Mouse (Mus musculus): ENCODE results near the gene Tmem256.

Gene Tmem256

GRCm38 (mm10) chr11:69815155-69815554 lies 23.2 kb upstream of the Tmem256 start, which contains the start of gene Gm39566:
Gm39566 (minus strand) TSS chr11:69815298.
- DNase-seq (ENCODE audit: low spot score) = no peak

GRCm38 (mm10) chr11:69816520-69816919 lies 21.8 kb upstream of the Tmem256 start:
- DNase-seq (ENCODE audit: low spot score) = no peak

GRCm38 (mm10) chr11:69818365-69818764 lies 19.9 kb upstream of the Tmem256 start, which contains the start of gene Spem2:
Spem2 (minus strand) TSS chr11:69818465.
- DNase-seq (ENCODE audit: low spot score) = no peak

GRCm38 (mm10) chr11:69818871-69819270 lies 19.4 kb upstream of the Tmem256 start:
- DNase-seq (ENCODE audit: low spot score) = no peak

GRCm38 (mm10) chr11:69822080-69822479 lies 16.2 kb upstream of the Tmem256 start, which contains the start of gene Spem1:
Spem1 (minus strand) TSS chr11:69822180.
- no peak for DNase-seq (ENCODE audit: low spot score)

- no peak for DNase-seq (ENCODE audit: low spot score)
These were observed 14.9 kb upstream of the Tmem256 start for GRCm38 (mm10) chr11:69823456-69823855.

- no peak for DNase-seq (ENCODE audit: low spot score)
These were observed 9.5 kb upstream of the Tmem256 start for GRCm38 (mm10) chr11:69828832-69829231.

- DNase-seq (ENCODE audit: low spot score) = no peak
These were observed 4.8 kb upstream of the Tmem256 start for GRCm38 (mm10) chr11:69833554-69833953.

DNA sequence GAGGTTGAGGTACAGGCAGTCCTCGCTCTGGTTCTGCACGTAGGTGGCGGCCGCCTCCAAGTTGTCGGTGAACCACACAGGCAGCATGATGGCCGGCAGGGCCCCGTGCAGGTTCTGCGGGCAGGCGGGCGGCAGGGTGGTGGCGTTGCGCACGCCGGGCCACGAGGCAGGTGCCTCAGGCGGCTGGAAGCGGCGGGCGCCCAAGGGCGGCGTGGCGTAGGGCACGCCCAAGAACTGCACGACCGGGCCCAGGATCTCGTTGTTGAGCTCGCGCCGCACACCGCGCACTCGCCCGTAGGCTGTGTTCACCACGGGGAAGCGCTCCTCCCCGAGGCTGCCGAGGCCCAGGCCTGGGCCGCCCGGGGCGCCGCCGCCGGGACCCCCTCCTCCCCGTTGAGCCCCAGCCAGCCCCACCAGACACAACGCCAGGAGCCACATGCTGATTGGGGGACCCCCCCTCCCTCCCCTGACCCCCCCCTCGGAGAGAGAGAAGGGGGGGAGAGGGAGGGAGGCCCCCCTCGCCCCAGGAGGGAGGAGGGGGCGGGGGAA lies 4.2 kb upstream of the Tmem256 start:
- DNase-seq (ENCODE audit: low spot score) = no peak

GRCm38 (mm10) chr11:69835326-69835965 lies 2.9 kb upstream of the Tmem256 start:
- no peak for DNase-seq (ENCODE audit: low spot score)

DNA sequence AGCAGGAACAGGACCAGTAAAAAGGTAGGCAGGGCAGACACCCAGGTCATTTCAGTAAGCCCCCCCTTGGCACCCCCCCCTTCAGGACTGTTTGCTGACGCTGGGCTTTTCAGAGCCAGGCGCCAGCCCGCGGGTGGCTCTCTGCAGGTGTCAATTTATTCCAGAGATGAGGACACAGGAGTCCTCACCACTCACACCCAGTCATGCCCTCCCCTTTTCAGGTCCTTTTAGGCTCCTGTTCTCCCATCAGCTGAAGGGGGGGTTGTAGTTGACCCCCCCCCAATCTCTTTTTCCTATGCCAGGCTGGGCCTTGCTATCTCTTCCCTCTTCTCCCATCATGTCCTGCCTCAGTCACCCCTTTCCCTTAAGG lies 2.4 kb upstream of the Tmem256 start:
- no peak for DNase-seq (ENCODE audit: low spot score)

GRCm38 (mm10) chr11:69836703-69837576 lies 1.4 kb upstream of the Tmem256 start:
- DNase-seq (ENCODE audit: low spot score) = no peak

GRCm38 (mm10) chr11:69837604-69837951 lies 736 bp upstream of the Tmem256 start, which contains the start of gene Nlgn2:
Nlgn2 (minus strand) TSS chr11:69837784.
- no peak for DNase-seq (ENCODE audit: low spot score)

- no peak for DNase-seq (ENCODE audit: low spot score)
These were observed 395 bp downstream of the Tmem256 start for GRCm38 (mm10) chr11:69838714-69839104.

GRCm38 (mm10) chr11:69846198-69846680 lies 7.9 kb downstream of the Tmem256 start, which contains the start of gene Plscr3:
Plscr3 (plus strand) TSS chr11:69846376.
- DNase-seq (ENCODE audit: low spot score) = peak; percentile 88

GRCm38 (mm10) chr11:69846738-69847688 lies 8.7 kb downstream of the Tmem256 start:
- DNase-seq (ENCODE audit: low spot score) = no peak

DNA sequence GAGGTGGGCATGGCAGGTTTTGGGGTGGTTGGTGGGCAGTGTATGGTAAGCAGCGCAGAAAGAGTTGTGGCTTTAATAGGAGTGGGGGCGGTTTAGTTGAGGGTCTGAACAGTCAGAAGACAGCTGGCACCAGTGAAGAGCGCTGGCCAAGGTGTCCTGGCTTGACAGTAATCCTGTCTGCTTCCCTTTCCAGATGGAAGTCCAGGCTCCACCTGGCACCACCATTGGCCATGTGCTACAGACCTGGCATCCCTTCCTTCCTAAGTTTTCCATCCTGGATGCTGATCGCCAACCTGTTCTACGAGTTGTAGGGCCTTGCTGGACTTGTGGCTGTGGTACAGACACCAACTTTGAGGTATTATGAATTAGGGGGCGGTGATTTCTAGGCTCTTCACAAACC lies 9.7 kb downstream of the Tmem256 start:
- DNase-seq (ENCODE audit: low spot score) = no peak

- no peak for DNase-seq (ENCODE audit: low spot score)
These were observed 10.8 kb downstream of the Tmem256 start for GRCm38 (mm10) chr11:69849128-69849527.

DNA sequence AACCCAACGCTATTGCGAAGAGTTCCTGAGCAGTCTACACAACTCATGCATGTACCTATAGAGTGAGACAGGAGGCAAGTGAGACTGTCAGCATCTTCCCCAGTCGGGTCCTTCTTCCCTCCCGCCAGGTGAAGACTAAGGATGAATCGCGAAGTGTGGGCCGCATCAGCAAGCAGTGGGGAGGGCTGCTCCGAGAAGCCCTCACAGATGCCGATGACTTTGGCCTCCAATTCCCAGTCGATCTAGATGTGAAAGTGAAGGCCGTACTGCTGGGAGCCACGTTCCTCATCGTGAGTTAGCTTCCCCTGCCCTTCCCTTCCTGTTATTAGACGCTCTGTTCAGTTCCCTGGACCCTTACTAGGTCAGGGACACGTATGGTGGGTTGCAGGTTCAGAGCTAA lies 11.6 kb downstream of the Tmem256 start:
- no peak for DNase-seq (ENCODE audit: low spot score)

- no peak for DNase-seq (ENCODE audit: low spot score)
These were observed 12.4 kb downstream of the Tmem256 start for GRCm38 (mm10) chr11:69850754-69851153.

DNA sequence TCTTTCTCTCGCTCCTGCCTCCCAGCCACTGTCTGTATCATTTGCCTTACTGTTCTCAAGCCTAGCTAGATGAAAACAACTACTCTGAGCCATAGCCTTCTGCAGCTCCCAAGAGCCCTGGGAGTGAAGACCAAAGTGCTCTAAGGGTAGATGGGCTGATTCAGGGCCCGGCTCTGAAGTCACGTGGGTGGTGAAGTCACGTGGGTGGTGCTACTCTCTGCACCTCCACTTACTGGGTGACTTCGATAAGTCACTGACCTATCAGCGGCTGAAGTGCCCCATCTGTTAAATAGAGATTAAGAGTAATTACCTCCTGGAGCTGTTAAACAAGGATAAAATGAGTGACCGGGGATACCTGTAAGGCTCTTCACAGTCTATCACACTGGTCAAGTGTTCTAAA lies 15.7 kb downstream of the Tmem256 start:
- DNase-seq (ENCODE audit: low spot score) = no peak

DNA sequence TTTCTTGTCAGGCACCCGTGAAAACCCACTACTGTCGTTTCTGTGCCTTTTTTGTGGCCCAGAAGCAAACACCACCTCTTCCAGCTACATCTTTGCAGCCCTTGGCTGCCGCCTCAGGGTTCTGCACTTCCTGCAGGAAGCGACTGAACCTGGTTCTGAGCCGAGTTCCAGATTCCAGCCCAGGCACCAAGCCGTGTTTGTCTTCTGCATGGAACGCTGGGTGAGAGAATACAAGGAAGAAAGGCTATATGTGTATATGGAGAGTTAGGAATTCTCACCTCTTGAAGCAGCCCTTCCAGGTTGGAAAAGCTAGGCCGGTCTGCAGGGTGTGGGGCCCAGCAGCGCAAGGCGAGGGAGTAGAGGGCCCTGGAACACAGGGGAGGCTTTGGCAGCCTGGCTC lies 16.4 kb downstream of the Tmem256 start:
- no peak for DNase-seq (ENCODE audit: low spot score)
